Mouse (Mus musculus) embryonic facial prominence, embryonic 15.5 days (tissue): ENCODE measurements around the gene Chp1. TPM values are rescaled to one million over a fixed set of nuclear protein-coding genes. Genes with fewer than 3 reads are reported as not detected.
A peak's percentile ranks its signal among the peaks of the same experiment; 100 is the strongest.

Experiments used
- ATAC-seq: fragments of 200-750 bp; cut with Nextera tagmentation; 2 replicates; pipeline ENCODE4 v1.8.0; 2017; ENCODE audit warnings: low read depth, moderate TSS enrichment; ENCODE audit not compliant: insufficient number of reproducible peaks, low FRiP score, low TSS enrichment
- H3K27ac ChIP-seq: fragments of 300-500 bp; sonication (generic); replicated peaks from 2 replicates; pipeline ENCODE4 v1.5.1; 2015; ENCODE audit warnings: mild to moderate bottlenecking, inconsistent platforms
- H3K27me3 ChIP-seq: fragments of 300-500 bp; sonication (generic); 2 replicates; pipeline ENCODE4 v1.6.1; 2015; ENCODE audit warnings: inconsistent platforms
- H3K36me3 ChIP-seq: fragments of 300-500 bp; sonication (generic); 2 replicates; pipeline ENCODE4 v1.6.1; 2015; ENCODE audit warnings: mild to moderate bottlenecking, inconsistent platforms
- H3K4me1 ChIP-seq: fragments of 300-500 bp; sonication (generic); 2 replicates; pipeline ENCODE4 v1.6.1; 2015; ENCODE audit warnings: inconsistent platforms
- H3K4me2 ChIP-seq: fragments of 300-500 bp; sonication (generic); replicated peaks from 2 replicates; pipeline ENCODE4 v1.6.1; 2015; ENCODE audit warnings: mild to moderate bottlenecking, inconsistent platforms
- H3K4me3 ChIP-seq: fragments of 300-500 bp; sonication (generic); replicated peaks from 2 replicates; pipeline ENCODE4 v1.5.1; 2015; ENCODE audit warnings: mild to moderate bottlenecking, inconsistent platforms
- H3K9ac ChIP-seq: fragments of 300-500 bp; sonication (generic); 2 replicates; pipeline ENCODE4 v1.6.1; 2015; ENCODE audit warnings: inconsistent platforms
- H3K9me3 ChIP-seq: fragments of 300-500 bp; sonication (generic); replicated peaks from 2 replicates; pipeline ENCODE4 v1.6.1; 2016; ENCODE audit warnings: inconsistent platforms
- WGBS: fragments of 180-500 bp; shearing (Covaris S2); methylation state at CpG from one replicate; pipeline ENCODE4 v1.1.7; 2015; 5-methylcytosine and 5-hydroxymethylcytosine counted together
- polyA plus RNA-seq: library from polyadenylated mRNA; unstranded; fragments of >200 nt; fragmentation: Nextera tagmentation; extraction: Ambion mirVana; gene quantifications from 2 replicates; pipeline ENCODE4 v1.2.1, GENCODE M21; 2015

Gene Chp1
- polyA plus RNA-seq, 1 experiment from 2014 or later = 70.3 TPM

- no peak overlapping the region for H3K4me2 ChIP-seq
- H3K36me3 ChIP-seq = no peaks in the 10 kb centered on the region; the same call in 1 of the 2 replicates
- H3K9me3 ChIP-seq = no peaks in the 10 kb centered on the region
- ATAC-seq = no peak
- 88% methylated on average over 7 of the region's 7 CpGs for WGBS
- no peak overlapping the region for H3K4me3 ChIP-seq
- no peaks in the 10 kb centered on the region for H3K27me3 ChIP-seq
- no peak overlapping the region for H3K9ac ChIP-seq
- H3K4me1 ChIP-seq = no peaks in the 10 kb centered on the region
- no peak overlapping the region for H3K27ac ChIP-seq
These were observed 18.8 kb downstream of the Chp1 start for GRCm38 (mm10) chr2:119566182-119566855.

GRCm38 (mm10) chr2:119572471-119572870 lies 25.0 kb downstream of the Chp1 start:
- Histone ChIP-seq H3K27me3 (no peaks in the 10 kb centered on the region), H3K4me2 (no peak overlapping the region), H3K9me3 (no peaks in the 10 kb centered on the region), H3K9ac (no peak overlapping the region), H3K36me3 (peaks cover 19% of the 10 kb centered on the region), H3K27ac (no peak overlapping the region), H3K4me1 (no peaks in the 10 kb centered on the region), H3K4me3 (no peak overlapping the region)
- no peak for ATAC-seq
- 83% methylated on average over 1 of the region's 1 CpGs for WGBS

GRCm38 (mm10) chr2:119581571-119581970 lies 34.1 kb downstream of the Chp1 start:
- H3K4me3 ChIP-seq = no peak overlapping the region
- 0 out of 2 replicates have a peak, but pooled peaks cover 4% of the 10 kb centered on the region for H3K36me3 ChIP-seq
- WGBS = 90% methylated on average over 3 of the region's 3 CpGs
- H3K9ac ChIP-seq = no peak overlapping the region
- no peaks in the 10 kb centered on the region for H3K4me1 ChIP-seq
- no peaks in the 10 kb centered on the region for H3K27me3 ChIP-seq
- no peaks in the 10 kb centered on the region for H3K9me3 ChIP-seq
- H3K27ac ChIP-seq = no peak overlapping the region
- no peak overlapping the region for H3K4me2 ChIP-seq
- no peak for ATAC-seq

DNA sequence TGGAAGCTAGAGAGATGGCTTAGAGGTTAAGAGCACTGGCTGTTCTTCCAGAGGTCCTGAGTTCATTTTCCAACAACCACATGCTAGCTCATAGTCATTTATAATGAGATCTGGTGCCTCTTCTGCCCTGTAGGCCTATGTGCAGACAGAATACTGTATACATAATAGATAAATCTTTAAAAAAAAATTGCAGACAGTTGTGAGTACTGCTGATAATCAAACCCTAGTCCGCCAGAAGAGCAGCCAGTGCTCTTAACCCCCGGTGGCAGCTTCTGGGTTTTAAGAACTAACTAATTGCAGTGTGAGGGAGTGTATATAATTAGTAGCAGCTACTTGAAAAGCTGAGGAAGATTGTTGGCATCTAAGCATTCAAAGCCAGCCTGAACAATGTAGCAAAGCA lies 35.9 kb downstream of the Chp1 start:
- H3K9ac ChIP-seq = no peak overlapping the region
- no peaks in the 10 kb centered on the region for H3K27me3 ChIP-seq
- no peak overlapping the region for H3K4me2 ChIP-seq
- H3K9me3 ChIP-seq = no peaks in the 10 kb centered on the region
- no peak overlapping the region for H3K27ac ChIP-seq
- 51% methylated on average over 2 of the region's 2 CpGs for WGBS
- H3K4me3 ChIP-seq = no peak overlapping the region
- no peaks in the 10 kb centered on the region for H3K4me1 ChIP-seq
- H3K36me3 ChIP-seq = 0 out of 2 replicates have a peak, but pooled peaks cover 4% of the 10 kb centered on the region
- ATAC-seq = no peak

GRCm38 (mm10) chr2:119584282-119584681 lies 36.8 kb downstream of the Chp1 start:
- Histone ChIP-seq H3K27me3 (no peaks in the 10 kb centered on the region), H3K9ac (no peak overlapping the region), H3K4me1 (no peaks in the 10 kb centered on the region), H3K9me3 (no peaks in the 10 kb centered on the region), H3K27ac (no peak overlapping the region), H3K36me3 (0 out of 2 replicates have a peak, but pooled peaks cover 4% of the 10 kb centered on the region), H3K4me2 (no peak overlapping the region), H3K4me3 (no peak overlapping the region)
- WGBS = 87% methylated on average over 8 of the region's 8 CpGs
- ATAC-seq = no peak

GRCm38 (mm10) chr2:119587383-119587782 lies 39.9 kb downstream of the Chp1 start:
- Histone ChIP-seq H3K9ac (no peak overlapping the region), H3K4me1 (no peaks in the 10 kb centered on the region), H3K4me3 (no peak overlapping the region), H3K36me3 (peaks cover 9% of the 10 kb centered on the region; the same call in 1 of the 2 replicates), H3K4me2 (no peak overlapping the region), H3K27ac (no peak overlapping the region), H3K9me3 (no peaks in the 10 kb centered on the region), H3K27me3 (no peaks in the 10 kb centered on the region)
- ATAC-seq = no peak
- 13% methylated on average over 4 of the region's 4 CpGs for WGBS

- H3K4me3 ChIP-seq = no peak overlapping the region
- H3K9me3 ChIP-seq = no peaks in the 10 kb centered on the region
- no peak overlapping the region for H3K9ac ChIP-seq
- no peaks in the 10 kb centered on the region for H3K27me3 ChIP-seq
- no peak overlapping the region for H3K27ac ChIP-seq
- no peak for ATAC-seq
- H3K36me3 ChIP-seq = peaks cover 6% of the 10 kb centered on the region; the same call in 1 of the 2 replicates
- H3K4me2 ChIP-seq = no peak overlapping the region
- H3K4me1 ChIP-seq = peaks cover 6% of the 10 kb centered on the region; the same call in 1 of the 2 replicates
- 87% methylated on average over 3 of the region's 3 CpGs for WGBS
These were observed 43.8 kb downstream of the Chp1 start for GRCm38 (mm10) chr2:119591247-119591646.

DNA sequence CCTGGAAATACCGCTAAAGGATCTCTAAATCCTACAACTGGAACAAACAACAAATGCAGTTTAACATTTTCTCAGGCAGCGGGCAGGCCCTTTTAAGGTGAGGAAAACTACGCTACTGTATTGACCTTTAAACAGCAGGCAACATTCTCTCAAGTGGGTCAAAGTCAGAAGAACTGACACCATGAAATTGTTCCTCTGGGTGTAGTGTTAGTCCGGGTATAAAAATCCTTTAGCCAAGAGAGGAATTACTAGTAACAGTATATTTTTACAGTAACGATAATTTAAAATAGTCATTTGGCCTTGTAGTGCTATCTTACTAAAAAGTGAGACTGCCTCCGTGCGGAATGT lies 46.2 kb downstream of the Chp1 start:
- Histone ChIP-seq H3K36me3 (peaks cover 21% of the 10 kb centered on the region), H3K4me3 (peak overlapping the region; percentile 76), H3K9me3 (no peaks in the 10 kb centered on the region), H3K27me3 (no peaks in the 10 kb centered on the region), H3K4me2 (peak overlapping the region; percentile 51), H3K27ac (peak overlapping the region; percentile 84), H3K4me1 (peaks cover 6% of the 10 kb centered on the region), H3K9ac (no peak overlapping the region)
- no peak for ATAC-seq
- 12% methylated on average over 7 of the region's 7 CpGs for WGBS

GRCm38 (mm10) chr2:119594113-119594981 lies 46.9 kb downstream of the Chp1 start:
- ATAC-seq = peak; percentile 97
- peaks cover 26% of the 10 kb centered on the region for H3K36me3 ChIP-seq
- WGBS = under 1% methylated on average over 61 of the region's 61 CpGs
- peak overlapping the region; percentile 76 for H3K4me3 ChIP-seq
- no peaks in the 10 kb centered on the region for H3K27me3 ChIP-seq
- H3K9me3 ChIP-seq = no peaks in the 10 kb centered on the region
- H3K4me1 ChIP-seq = peaks cover 6% of the 10 kb centered on the region
- peak overlapping the region; percentile 86 for H3K27ac ChIP-seq
- H3K9ac ChIP-seq = peak overlapping the region; percentile 82
- H3K4me2 ChIP-seq = peak overlapping the region; percentile 51

DNA sequence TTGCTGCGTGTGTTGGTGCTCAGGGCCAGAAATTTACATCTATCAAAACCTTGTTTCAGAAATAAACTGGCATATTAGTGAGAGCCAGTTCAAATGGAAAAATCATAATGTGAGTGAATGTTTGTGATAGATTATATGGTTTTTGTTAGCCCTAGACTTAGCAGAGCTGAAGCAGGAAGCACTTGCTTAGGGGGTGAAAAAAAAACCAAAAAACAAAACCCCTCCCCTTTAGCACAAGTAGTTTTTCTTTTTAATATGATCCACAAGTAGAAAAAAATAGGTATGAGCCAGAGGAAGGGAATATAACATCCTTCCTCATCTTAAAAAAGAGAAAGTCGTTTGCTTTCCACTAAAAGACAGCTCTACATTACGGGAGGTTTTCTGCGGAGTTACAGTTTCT lies 47.8 kb downstream of the Chp1 start:
- peaks cover 32% of the 10 kb centered on the region for H3K36me3 ChIP-seq
- H3K27ac ChIP-seq = no peak overlapping the region
- H3K4me3 ChIP-seq = peak overlapping the region; percentile 76
- ATAC-seq = no peak
- H3K27me3 ChIP-seq = no peaks in the 10 kb centered on the region
- H3K9ac ChIP-seq = peak overlapping the region; percentile 82
- peak overlapping the region; percentile 51 for H3K4me2 ChIP-seq
- H3K4me1 ChIP-seq = peaks cover 6% of the 10 kb centered on the region
- H3K9me3 ChIP-seq = no peaks in the 10 kb centered on the region
- 32% methylated on average over 4 of the region's 4 CpGs for WGBS

- H3K4me2 ChIP-seq = no peak overlapping the region
- no peak overlapping the region for H3K27ac ChIP-seq
- H3K36me3 ChIP-seq = peaks cover 32% of the 10 kb centered on the region
- no peak overlapping the region for H3K9ac ChIP-seq
- WGBS = 89% methylated on average over 8 of the region's 8 CpGs
- H3K4me1 ChIP-seq = peaks cover 6% of the 10 kb centered on the region
- H3K4me3 ChIP-seq = no peak overlapping the region
- no peaks in the 10 kb centered on the region for H3K9me3 ChIP-seq
- no peaks in the 10 kb centered on the region for H3K27me3 ChIP-seq
- no peak for ATAC-seq
These were observed 49.4 kb downstream of the Chp1 start for GRCm38 (mm10) chr2:119596781-119597330.
